Mouse (Mus musculus) CH12.LX (cell line): Measurements from ENCODE around the gene Pitpnm2. TPM values are rescaled to one million over a fixed set of nuclear protein-coding genes. Genes with fewer than 3 reads are reported as not detected.

Experiments
- DNase-seq: peaks from one replicate; pipeline ENCODE4 v3.0.0-alpha.2; 2013; ENCODE audit errors: extremely low read depth
- H3K27ac ChIP-seq: 2 replicates; pipeline ENCODE4 v1.5.1; 2012; ENCODE audit warnings: low read depth, mild to moderate bottlenecking, control low read depth, moderate library complexity; ENCODE audit not compliant: insufficient read depth
- H3K27me3 ChIP-seq: replicated peaks from 2 replicates; pipeline ENCODE3; 2012; ENCODE audit warnings: inconsistent platforms
- H3K36me3 ChIP-seq, 2 experiments: replicated peaks in 1 of 2; 2 replicates each; pipeline versions ENCODE3 to v1.6.1; 2012; ENCODE audit warnings: inconsistent platforms in 1 of 2, low read length in 1 of 2, mild to moderate bottlenecking in 1 of 2, mixed read lengths in 1 of 2, moderate library complexity in 1 of 2; ENCODE audit not compliant: control insufficient read depth in 1 of 2, insufficient read depth in 1 of 2
- H3K4me1 ChIP-seq, 2 experiments: 2 replicates each; pipeline ENCODE4 v1.6.1; 2012; ENCODE audit warnings: inconsistent platforms in 1 of 2, moderate library complexity in 1 of 2; ENCODE audit not compliant: insufficient read depth in 2 of 2, control insufficient read depth in 1 of 2
- H3K4me2 ChIP-seq: 2 replicates; pipeline ENCODE4 v1.6.1; 2012; ENCODE audit warnings: low read depth, mild to moderate bottlenecking, control low read depth; ENCODE audit not compliant: poor library complexity, insufficient read depth, severe bottlenecking
- H3K4me3 ChIP-seq, 3 experiments: fragments of 150-350 bp in 1 of 3; sonication (generic) in 1 of 3; replicated peaks in 1 of 3; 2 replicates each; pipeline versions ENCODE3 to v1.5.1; 2011 to 2012; ENCODE audit warnings: low read depth in 2 of 3, low read length in 2 of 3, mild to moderate bottlenecking in 2 of 3, moderate library complexity in 2 of 3, control low read depth in 1 of 3, improper control_type of control experiment in 1 of 3, inconsistent platforms in 1 of 3, mixed read lengths in 1 of 3; ENCODE audit not compliant: poor library complexity in 1 of 3
- H3K79me2 ChIP-seq: replicated peaks from 2 replicates; pipeline ENCODE4 v1.6.1; 2012; ENCODE audit warnings: mild to moderate bottlenecking, moderate library complexity; ENCODE audit not compliant: control insufficient read depth, poor library complexity, insufficient read depth, severe bottlenecking; ENCODE audit errors: extremely low read depth
- H3K9ac ChIP-seq: 2 replicates; pipeline ENCODE4 v1.6.1; 2012; ENCODE audit warnings: low read depth, mild to moderate bottlenecking, control low read depth, moderate library complexity; ENCODE audit not compliant: insufficient read depth
- H3K9me3 ChIP-seq: replicated peaks from 2 replicates; pipeline ENCODE3; 2012; ENCODE audit warnings: low read length, inconsistent platforms, mixed read lengths
- BHLHE40 ChIP-seq: IDR thresholded peaks from 2 replicates; pipeline ENCODE4 v1.6.1; 2011; ENCODE audit warnings: mild to moderate bottlenecking, low read depth, low read length, improper control_type of control experiment
- EP300 ChIP-seq: IDR thresholded peaks from 2 replicates; pipeline ENCODE4 v1.6.1; 2011; ENCODE audit warnings: low read length, improper control_type of control experiment
- ETS1 ChIP-seq: conservative IDR thresholded peaks from 2 replicates; pipeline ENCODE4 v1.6.1; 2012; ENCODE audit warnings: low read depth, mild to moderate bottlenecking, inconsistent platforms, low read length, improper control_type of control experiment, moderate library complexity
- GABPA ChIP-seq: IDR thresholded peaks from 2 replicates; pipeline ENCODE4 v1.6.1; 2012; ENCODE audit warnings: low read depth, low read length, improper control_type of control experiment, inconsistent platforms; ENCODE audit not compliant: insufficient replicate concordance
- HCFC1 ChIP-seq: IDR thresholded peaks from 2 replicates; pipeline ENCODE4 v1.6.1; 2012; ENCODE audit warnings: low read depth, mild to moderate bottlenecking, inconsistent platforms, low read length, improper control_type of control experiment
- MXI1 ChIP-seq: IDR thresholded peaks from 2 replicates; pipeline ENCODE4 v1.6.1; 2011; ENCODE audit warnings: mild to moderate bottlenecking, low read depth, low read length, improper control_type of control experiment
- NELFE ChIP-seq: IDR thresholded peaks from 2 replicates; pipeline ENCODE4 v1.6.1; 2011; ENCODE audit warnings: low read depth, low read length, improper control_type of control experiment
- PAX5 ChIP-seq: IDR thresholded peaks from 2 replicates; pipeline ENCODE4 v1.6.1; 2012; ENCODE audit warnings: low read length, inconsistent platforms, mixed read lengths
- POLR2A ChIP-seq: IDR thresholded peaks from 2 replicates; pipeline ENCODE4 v1.6.1; 2011; ENCODE audit warnings: low read depth, mild to moderate bottlenecking, improper control_type of control experiment, low read length
- POLR2AphosphoS2 ChIP-seq: IDR thresholded peaks from 2 replicates; pipeline ENCODE4 v1.6.1; 2011; ENCODE audit warnings: low read depth, low read length, improper control_type of control experiment
- RCOR1 ChIP-seq: conservative IDR thresholded peaks from 2 replicates; pipeline ENCODE4 v1.6.1; 2012; ENCODE audit warnings: low read depth, mild to moderate bottlenecking, inconsistent platforms, low read length, improper control_type of control experiment
- SMC3 ChIP-seq: IDR thresholded peaks from 2 replicates; pipeline ENCODE4 v1.6.1; 2011; ENCODE audit warnings: low read depth, low read length, improper control_type of control experiment
- TBP ChIP-seq: conservative IDR thresholded peaks from 2 replicates; pipeline ENCODE4 v1.6.1; 2011; ENCODE audit warnings: low read depth, low read length, improper control_type of control experiment
- UBTF ChIP-seq: IDR thresholded peaks from 2 replicates; pipeline ENCODE4 v1.6.1; 2012; ENCODE audit warnings: low read depth, mild to moderate bottlenecking, inconsistent platforms, low read length, improper control_type of control experiment, moderate library complexity
- USF1 ChIP-seq: IDR thresholded peaks from 2 replicates; pipeline ENCODE4 v1.6.1; 2014; ENCODE audit warnings: low read depth, mild to moderate bottlenecking, inconsistent platforms, low read length, improper control_type of control experiment
- ZNF384 ChIP-seq: IDR thresholded peaks from 2 replicates; pipeline ENCODE4 v1.6.1; 2012; ENCODE audit warnings: low read depth, low read length, improper control_type of control experiment, inconsistent platforms
- dilution Hi-C: fragments of 300-500 bp; cut with MboI; formaldehyde crosslinking; loops from 2 replicates; pipeline ENCODE4 v1.14.3; 2020; ENCODE audit warnings: low sequenced_read_pairs; ENCODE audit not compliant: extremely low pct_unique_long_range_greater_than_20kb, extremely low pct_ligation_motif_present
- in situ Hi-C: fragments of 300-500 bp; cut with MboI; formaldehyde crosslinking; loops from 3 replicates; pipeline ENCODE4 v1.14.3; 2019; ENCODE audit warnings: low sequenced_read_pairs, low pct_ligation_motif_present, low pct_unique_long_range_greater_than_20kb, mixed read lengths
- polyA plus RNA-seq: library from polyadenylated mRNA; unstranded; fragments of >175 nt; gene quantifications from 2 replicates; pipeline ENCODE4 v1.2.1, GENCODE M21; 2012; ENCODE audit warnings: low read depth; ENCODE audit not compliant: insufficient read length
- total RNA-seq, 2 experiments: library from RNA; depleted of rRNA; stranded (reverse); fragments of 300-350 nt in 1 of 2; fragments of >200 nt in 1 of 2; gene quantifications; 2 replicates each; pipeline ENCODE4 v1.2.3; 2012 to 2014

Pitpnm2 gene
- total and polyA plus RNA-seq, 3 experiments = 1.0 to 11.9 (median 5.3) TPM

GRCm38 (mm10) chr5:124199168-124199567, 50.4 kb downstream of the Pitpnm2 start:
- H3K4me2 ChIP-seq = no peak overlapping the region
- dilution Hi-C loops (no loop called here), in situ Hi-C loops (no loop called here)
- no peaks in the 10 kb centered on the region for H3K9me3 ChIP-seq
- no peaks in the 10 kb centered on the region for H3K27me3 ChIP-seq
- no peaks in the 10 kb centered on the region for H3K79me2 ChIP-seq
- no peak overlapping the region for H3K27ac ChIP-seq
- peaks cover 0 to 25% of the 10 kb centered on the region in 2 experiments for H3K36me3 ChIP-seq
- no peak for DNase-seq
- H3K4me1 ChIP-seq = peaks cover 0 to 11% of the 10 kb centered on the region in 2 experiments; a peak in 2 of 4 replicates
- H3K9ac ChIP-seq = no peak overlapping the region
- no peak for TF ChIP-seq ZNF384
- no peak for TF ChIP-seq TBP
- H3K4me3 ChIP-seq = no peak overlapping the region

- no peak overlapping the region for H3K9ac ChIP-seq
- peaks cover 0 to 18% of the 10 kb centered on the region in 2 experiments; a peak in 2 of 4 replicates for H3K4me1 ChIP-seq
- no peaks in the 10 kb centered on the region for H3K27me3 ChIP-seq
- no peaks in the 10 kb centered on the region for H3K79me2 ChIP-seq
- H3K4me3 ChIP-seq = no peak overlapping the region
- in situ Hi-C loops = no loop called here
- DNase-seq = no peak
- no peak overlapping the region for H3K27ac ChIP-seq
- TF ChIP-seq HCFC1 = no peak
- no peak for TF ChIP-seq MXI1
- no peak for TF ChIP-seq GABPA
- TF ChIP-seq ETS1 = no peak
- no peak for TF ChIP-seq POLR2AphosphoS2
- no peak for TF ChIP-seq POLR2A
- TF ChIP-seq BHLHE40 = no peak
- TF ChIP-seq EP300 = no peak
- TF ChIP-seq, all 38 proteins: peak for 0
- Histone ChIP-seq H3K9me3 (no peaks in the 10 kb centered on the region), H3K36me3 (peaks cover 0 to 27% of the 10 kb centered on the region in 2 experiments), H3K4me2 (no peak overlapping the region)
- dilution Hi-C loops = no loop called here
Measured at GRCm38 (mm10) chr5:124198473-124198872, 51.1 kb downstream of the Pitpnm2 start.

GRCm38 (mm10) chr5:124196082-124196481, 53.5 kb downstream of the Pitpnm2 start:
- Histone ChIP-seq H3K36me3 (peaks cover 0 to 17% of the 10 kb centered on the region in 2 experiments), H3K4me2 (no peak overlapping the region), H3K9ac (no peak overlapping the region), H3K27me3 (no peaks in the 10 kb centered on the region), H3K9me3 (no peaks in the 10 kb centered on the region), H3K4me1 (peaks cover 2 to 41% of the 10 kb centered on the region in 2 experiments; a peak in 2 of 4 replicates), H3K4me3 (no peak overlapping the region), H3K79me2 (no peaks in the 10 kb centered on the region), H3K27ac (no peak overlapping the region)
- in situ Hi-C loops (no loop called here), dilution Hi-C loops (no loop called here)
- DNase-seq = no peak
- no peak for TF ChIP-seq USF1
- no peak for TF ChIP-seq RCOR1
- no peak for TF ChIP-seq TBP
- TF ChIP-seq GABPA = no peak
- TF ChIP-seq SMC3 = no peak
- TF ChIP-seq NELFE = no peak
- TF ChIP-seq HCFC1 = no peak
- TF ChIP-seq PAX5 = no peak
- TF ChIP-seq UBTF = no peak
- TF ChIP-seq, all 38 proteins: peak for 0
